Mouse (Mus musculus): ENCODE measurements around the gene Rnf111. TPM values are rescaled to one million over a fixed set of nuclear protein-coding genes. Genes with fewer than 3 reads are reported as not detected.

The Rnf111 gene
- polyA plus RNA-seq, 1 experiment from 2014 or later = 32.4 TPM

GRCm38 (mm10) chr9:70396083-70396482, 107.4 kb downstream of the Rnf111 start:
- no peaks in the 10 kb centered on the region for H3K36me3 ChIP-seq (ENCODE audit: control insufficient read depth, insufficient read depth, low read length)
- WGBS = 92% methylated on average over 2 of the region's 2 CpGs
- no peak overlapping the region for H3K27ac ChIP-seq (ENCODE audit: low read depth, low read length)
- H3K27me3 ChIP-seq (ENCODE audit: control insufficient read depth, insufficient read depth, low read length) = no peaks in the 10 kb centered on the region
- no peaks in the 10 kb centered on the region for H3K9me3 ChIP-seq (ENCODE audit: control insufficient read depth, low read length)
- no peak overlapping the region for H3K9ac ChIP-seq (replicated peaks; ENCODE audit: low read depth, low read length)
- no peak overlapping the region for H3K4me2 ChIP-seq (ENCODE audit: low read depth, low read length)
- no peaks in the 10 kb centered on the region for H3K4me1 ChIP-seq (ENCODE audit: control insufficient read depth, insufficient read depth, low read length)
- no peak for ATAC-seq (ENCODE audit: low read depth)
- no peak overlapping the region for H3K4me3 ChIP-seq (ENCODE audit: low read depth, low read length)

GRCm38 (mm10) chr9:70395617-70396016, 107.9 kb downstream of the Rnf111 start:
- Histone ChIP-seq H3K9ac (replicated peaks; ENCODE audit: low read depth, low read length) (no peak overlapping the region), H3K4me1 (ENCODE audit: control insufficient read depth, insufficient read depth, low read length) (no peaks in the 10 kb centered on the region), H3K4me3 (ENCODE audit: low read depth, low read length) (no peak overlapping the region), H3K36me3 (ENCODE audit: control insufficient read depth, insufficient read depth, low read length) (no peaks in the 10 kb centered on the region), H3K27me3 (ENCODE audit: control insufficient read depth, insufficient read depth, low read length) (no peaks in the 10 kb centered on the region), H3K27ac (ENCODE audit: low read depth, low read length) (no peak overlapping the region), H3K4me2 (ENCODE audit: low read depth, low read length) (no peak overlapping the region), H3K9me3 (ENCODE audit: control insufficient read depth, low read length) (no peaks in the 10 kb centered on the region)
- ATAC-seq (ENCODE audit: low read depth) = no peak
- WGBS = 92% methylated on average over 12 of the region's 12 CpGs

GRCm38 (mm10) chr9:70392563-70392907, 111.0 kb downstream of the Rnf111 start:
- no peaks in the 10 kb centered on the region for H3K27me3 ChIP-seq (ENCODE audit: control insufficient read depth, insufficient read depth, low read length)
- H3K4me3 ChIP-seq (ENCODE audit: low read depth, low read length) = no peak overlapping the region
- no peaks in the 10 kb centered on the region for H3K9me3 ChIP-seq (ENCODE audit: control insufficient read depth, low read length)
- no peak overlapping the region for H3K27ac ChIP-seq (ENCODE audit: low read depth, low read length)
- H3K4me1 ChIP-seq (ENCODE audit: control insufficient read depth, insufficient read depth, low read length) = no peaks in the 10 kb centered on the region
- WGBS = 17% methylated on average over 6 of the region's 6 CpGs
- no peak overlapping the region for H3K4me2 ChIP-seq (ENCODE audit: low read depth, low read length)
- no peaks in the 10 kb centered on the region for H3K36me3 ChIP-seq (ENCODE audit: control insufficient read depth, insufficient read depth, low read length)
- H3K9ac ChIP-seq (replicated peaks; ENCODE audit: low read depth, low read length) = no peak overlapping the region
- peak; percentile 83 for ATAC-seq (ENCODE audit: low read depth)

- Histone ChIP-seq H3K4me1 (ENCODE audit: control insufficient read depth, insufficient read depth, low read length) (no peaks in the 10 kb centered on the region), H3K9ac (replicated peaks; ENCODE audit: low read depth, low read length) (no peak overlapping the region), H3K4me2 (ENCODE audit: low read depth, low read length) (no peak overlapping the region), H3K36me3 (ENCODE audit: control insufficient read depth, insufficient read depth, low read length) (no peaks in the 10 kb centered on the region), H3K27ac (ENCODE audit: low read depth, low read length) (no peak overlapping the region), H3K4me3 (ENCODE audit: low read depth, low read length) (no peak overlapping the region), H3K9me3 (ENCODE audit: control insufficient read depth, low read length) (no peaks in the 10 kb centered on the region), H3K27me3 (ENCODE audit: control insufficient read depth, insufficient read depth, low read length) (no peaks in the 10 kb centered on the region)
- no peak for ATAC-seq (ENCODE audit: low read depth)
- WGBS = 76% methylated on average over 12 of the region's 12 CpGs
Observed at GRCm38 (mm10) chr9:70391660-70392562, 111.6 kb downstream of the Rnf111 start.

DNA sequence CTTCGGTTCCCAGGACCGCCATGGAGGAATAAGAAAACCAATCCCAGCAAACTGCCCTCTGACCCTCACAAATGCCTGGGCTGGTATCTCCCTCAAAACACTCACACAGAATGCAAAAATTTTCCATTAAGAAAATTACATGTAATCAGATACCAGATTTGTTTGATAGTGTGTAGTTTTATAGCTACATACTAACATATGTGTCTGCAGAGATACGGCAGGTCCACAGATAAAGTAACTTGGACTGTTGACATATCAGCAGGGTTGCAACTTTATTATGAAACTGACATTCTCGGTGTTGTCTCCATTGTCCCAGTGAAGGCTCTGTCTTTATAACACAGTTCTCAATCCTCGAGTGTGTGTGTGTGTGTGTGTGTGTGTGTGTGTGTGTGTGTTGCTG, 112.5 kb downstream of the Rnf111 start:
- Histone ChIP-seq H3K4me2 (ENCODE audit: low read depth, low read length) (no peak overlapping the region), H3K9me3 (ENCODE audit: control insufficient read depth, low read length) (no peaks in the 10 kb centered on the region), H3K27ac (ENCODE audit: low read depth, low read length) (no peak overlapping the region), H3K4me3 (ENCODE audit: low read depth, low read length) (no peak overlapping the region), H3K9ac (replicated peaks; ENCODE audit: low read depth, low read length) (no peak overlapping the region), H3K4me1 (ENCODE audit: control insufficient read depth, insufficient read depth, low read length) (no peaks in the 10 kb centered on the region), H3K27me3 (ENCODE audit: control insufficient read depth, insufficient read depth, low read length) (no peaks in the 10 kb centered on the region), H3K36me3 (ENCODE audit: control insufficient read depth, insufficient read depth, low read length) (no peaks in the 10 kb centered on the region)
- 89% methylated on average over 5 of the region's 5 CpGs for WGBS
- ATAC-seq (ENCODE audit: low read depth) = no peak

GRCm38 (mm10) chr9:70389548-70389947, 114.0 kb downstream of the Rnf111 start:
- Histone ChIP-seq H3K9me3 (ENCODE audit: control insufficient read depth, low read length) (no peaks in the 10 kb centered on the region), H3K4me2 (ENCODE audit: low read depth, low read length) (no peak overlapping the region), H3K27ac (ENCODE audit: low read depth, low read length) (no peak overlapping the region), H3K36me3 (ENCODE audit: control insufficient read depth, insufficient read depth, low read length) (no peaks in the 10 kb centered on the region), H3K4me1 (ENCODE audit: control insufficient read depth, insufficient read depth, low read length) (no peaks in the 10 kb centered on the region), H3K4me3 (ENCODE audit: low read depth, low read length) (no peak overlapping the region), H3K9ac (replicated peaks; ENCODE audit: low read depth, low read length) (no peak overlapping the region), H3K27me3 (ENCODE audit: control insufficient read depth, insufficient read depth, low read length) (no peaks in the 10 kb centered on the region)
- 88% methylated on average over 3 of the region's 3 CpGs for WGBS
- ATAC-seq (ENCODE audit: low read depth) = no peak

- Histone ChIP-seq H3K9ac (replicated peaks; ENCODE audit: low read depth, low read length) (no peak overlapping the region), H3K36me3 (ENCODE audit: control insufficient read depth, insufficient read depth, low read length) (no peaks in the 10 kb centered on the region), H3K4me2 (ENCODE audit: low read depth, low read length) (no peak overlapping the region), H3K4me3 (ENCODE audit: low read depth, low read length) (no peak overlapping the region), H3K9me3 (ENCODE audit: control insufficient read depth, low read length) (no peaks in the 10 kb centered on the region), H3K27me3 (ENCODE audit: control insufficient read depth, insufficient read depth, low read length) (no peaks in the 10 kb centered on the region), H3K4me1 (ENCODE audit: control insufficient read depth, insufficient read depth, low read length) (no peaks in the 10 kb centered on the region), H3K27ac (ENCODE audit: low read depth, low read length) (no peak overlapping the region)
- ATAC-seq (ENCODE audit: low read depth) = no peak
- 98% methylated on average over 4 of the region's 4 CpGs for WGBS
Observed at GRCm38 (mm10) chr9:70387410-70388119, 116.0 kb downstream of the Rnf111 start.

DNA sequence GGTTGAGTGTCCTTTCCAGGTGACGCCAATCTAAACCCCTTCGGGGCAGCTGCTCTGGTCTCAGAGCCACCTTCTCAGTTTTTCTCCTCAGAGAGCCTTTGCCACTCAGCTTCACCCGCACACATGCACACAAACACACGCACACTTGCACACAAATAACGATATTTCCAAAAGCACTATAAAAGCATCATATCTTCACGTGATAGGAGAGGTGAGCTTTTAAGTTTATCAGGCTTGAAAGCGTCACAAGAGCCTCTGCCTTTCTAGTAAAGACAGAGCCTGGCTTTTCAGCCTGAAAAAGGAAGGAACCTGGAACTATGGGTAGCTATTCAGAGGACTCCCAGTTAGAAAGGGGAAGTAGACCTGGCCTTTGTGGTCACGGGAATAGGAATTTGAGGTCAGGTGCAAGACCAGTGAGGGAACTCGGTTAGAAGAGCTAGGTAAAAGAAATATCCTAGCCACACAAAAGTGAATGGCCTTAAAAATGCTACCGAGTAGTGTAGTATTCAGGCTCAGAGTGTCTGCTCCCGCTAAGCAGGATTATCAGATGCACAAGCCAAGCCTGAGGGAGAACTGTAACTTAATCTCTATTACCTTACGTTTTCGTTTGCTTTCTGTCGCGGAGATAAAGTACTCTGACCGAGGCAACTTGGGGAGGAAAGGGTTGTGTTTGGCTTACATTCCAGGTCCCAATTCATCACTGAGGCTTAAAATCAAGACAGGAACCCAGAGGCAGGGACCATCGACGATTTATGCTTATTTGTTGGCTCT, 118.4 kb downstream of the Rnf111 start:
- WGBS = 92% methylated on average over 18 of the region's 18 CpGs
- ATAC-seq (ENCODE audit: low read depth) = no peak

GRCm38 (mm10) chr9:70384494-70384893, 119.0 kb downstream of the Rnf111 start:
- Histone ChIP-seq H3K27ac (ENCODE audit: low read depth, low read length) (no peak overlapping the region), H3K9ac (replicated peaks; ENCODE audit: low read depth, low read length) (no peak overlapping the region), H3K4me2 (ENCODE audit: low read depth, low read length) (no peak overlapping the region), H3K9me3 (ENCODE audit: control insufficient read depth, low read length) (no peaks in the 10 kb centered on the region), H3K36me3 (ENCODE audit: control insufficient read depth, insufficient read depth, low read length) (no peaks in the 10 kb centered on the region), H3K27me3 (ENCODE audit: control insufficient read depth, insufficient read depth, low read length) (no peaks in the 10 kb centered on the region), H3K4me1 (ENCODE audit: control insufficient read depth, insufficient read depth, low read length) (no peaks in the 10 kb centered on the region), H3K4me3 (ENCODE audit: low read depth, low read length) (no peak overlapping the region)
- WGBS = 98% methylated on average over 4 of the region's 4 CpGs
- ATAC-seq (ENCODE audit: low read depth) = no peak

More for the DNA sequence above, 118.4 kb downstream of the Rnf111 start:
- H3K4me1 ChIP-seq (ENCODE audit: control insufficient read depth, insufficient read depth, low read length) = no peaks in the 10 kb centered on the region
- H3K4me2 ChIP-seq (ENCODE audit: low read depth, low read length) = no peak overlapping the region
- H3K36me3 ChIP-seq (ENCODE audit: control insufficient read depth, insufficient read depth, low read length) = no peaks in the 10 kb centered on the region
- no peak overlapping the region for H3K27ac ChIP-seq (ENCODE audit: low read depth, low read length)
- no peak overlapping the region for H3K9ac ChIP-seq (replicated peaks; ENCODE audit: low read depth, low read length)
- H3K4me3 ChIP-seq (ENCODE audit: low read depth, low read length) = no peak overlapping the region
- no peaks in the 10 kb centered on the region for H3K9me3 ChIP-seq (ENCODE audit: control insufficient read depth, low read length)
- no peaks in the 10 kb centered on the region for H3K27me3 ChIP-seq (ENCODE audit: control insufficient read depth, insufficient read depth, low read length)
